Comparison of ENCODE assay signal across 8 mouse cellular contexts in genomic region chr10:83042613-83043477, GRCm38 (mm10). TPM values are rescaled to one million over a fixed set of nuclear protein-coding genes. Genes with fewer than 3 reads are reported as not detected.
DNase-seq lines count a peak whose midpoint lies in the region; ATAC-seq and TF ChIP-seq lines count a peak whose summit lies in the region.
"Had no signal": no experiment of that assay in that cellular context is flagged by ENCODE, and none has a peak within 500 bp of the region (broad histone marks: within the 10 kb centered on the region; RNA-seq: fewer than 3 reads in every experiment).

No protein-coding gene starts in this region.

- no peak for TF ChIP-seq CTCF in cortical plate, adult 2 months (IDR thresholded peaks at IDR 0.05; ENCODE audit: extremely low read depth, insufficient read depth, low read length)

- no peak overlapping the region for H3K4me3 ChIP-seq in cortical plate, adult 2 months (ENCODE audit: insufficient read depth, low read length)
- H3K4me3 ChIP-seq in forebrain, embryonic 15.5 days, result no peak overlapping the region
- no peak overlapping the region for H3K4me3 ChIP-seq in hindbrain, embryonic 14.5 days (replicated peaks; ENCODE audit: low read length)
- no peak overlapping the region for H3K4me3 ChIP-seq in limb, embryonic 15.5 days

- H3K27ac ChIP-seq in cortical plate, adult 2 months (ENCODE audit: insufficient read depth, low read length), result peak overlapping the region; percentile 82; the same call in 1 of the 2 replicates
- no peak overlapping the region; the same call in 1 of the 2 replicates for H3K27ac ChIP-seq in forebrain, embryonic 15.5 days (replicated peaks)
- H3K27ac ChIP-seq in hindbrain, embryonic 14.5 days, result peak overlapping the region; percentile 55; the same call in 1 of the 2 replicates
- H3K27ac ChIP-seq in limb, embryonic 15.5 days, result peak overlapping the region; percentile 67; the same call in 1 of the 2 replicates
- H3K27ac ChIP-seq: macrophage had no signal

- H3K9ac ChIP-seq in forebrain, embryonic 15.5 days (replicated peaks), result no peak overlapping the region
- H3K9ac ChIP-seq in hindbrain, embryonic 14.5 days, result no peak overlapping the region
- 0 out of 2 replicates have a peak overlapping the region, but pooled peaks have one; percentile 1 for H3K9ac ChIP-seq in limb, embryonic 15.5 days

- no peak for TF ChIP-seq POLR2A in cortical plate, adult 2 months (IDR thresholded peaks at IDR 0.05; ENCODE audit: extremely low read depth, insufficient read depth, low read length)

- no peaks in the 10 kb centered on the region for H3K27me3 ChIP-seq in forebrain, embryonic 15.5 days
- H3K27me3 ChIP-seq in hindbrain, embryonic 14.5 days (ENCODE audit: control insufficient read depth, insufficient read depth, low read length), result no peaks in the 10 kb centered on the region
- peaks cover 40% of the 10 kb centered on the region for H3K27me3 ChIP-seq in limb, embryonic 15.5 days

- no peak overlapping the region for H3K4me2 ChIP-seq in forebrain, embryonic 15.5 days (replicated peaks)
- H3K4me2 ChIP-seq in hindbrain, embryonic 14.5 days (replicated peaks), result no peak overlapping the region
- H3K4me2 ChIP-seq in limb, embryonic 15.5 days, result no peak overlapping the region

- H3K36me3 ChIP-seq in forebrain, embryonic 15.5 days, result no peaks in the 10 kb centered on the region
- H3K36me3 ChIP-seq in hindbrain, embryonic 14.5 days (replicated peaks; ENCODE audit: control insufficient read depth, insufficient read depth), result no peaks in the 10 kb centered on the region
- no peaks in the 10 kb centered on the region for H3K36me3 ChIP-seq in limb, embryonic 15.5 days

- H3K9me3 ChIP-seq in forebrain, embryonic 15.5 days, result no peaks in the 10 kb centered on the region
- no peaks in the 10 kb centered on the region for H3K9me3 ChIP-seq in hindbrain, embryonic 14.5 days (ENCODE audit: control insufficient read depth, low read length)
- H3K9me3 ChIP-seq in limb, embryonic 15.5 days, result no peaks in the 10 kb centered on the region

- H3K4me1 ChIP-seq in cortical plate, adult 2 months (ENCODE audit: control insufficient read depth, insufficient read depth, low read length), result no peaks in the 10 kb centered on the region
- H3K4me1 ChIP-seq in forebrain, embryonic 15.5 days, result peaks cover 16% of the 10 kb centered on the region
- peaks cover 14% of the 10 kb centered on the region for H3K4me1 ChIP-seq in hindbrain, embryonic 14.5 days (replicated peaks; ENCODE audit: control insufficient read depth, insufficient read depth, low read length)
- peaks cover 19% of the 10 kb centered on the region for H3K4me1 ChIP-seq in limb, embryonic 15.5 days

- 14% methylated on average over 10 of the region's 10 CpGs for WGBS in forebrain, embryonic 15.5 days
- 23% methylated on average over 10 of the region's 10 CpGs for WGBS in hindbrain, embryonic 14.5 days
- WGBS in limb, embryonic 15.5 days, result 23% methylated on average over 10 of the region's 10 CpGs

- ATAC-seq in forebrain, embryonic 15.5 days (replicated peaks), result 0 out of 2 replicates have a peak, but pooled peaks have one; percentile 53
- ATAC-seq in hindbrain, embryonic 14.5 days (ENCODE audit: low FRiP score), result peak; percentile 61
- peak; percentile 59 for ATAC-seq in limb, embryonic 15.5 days (ENCODE audit: insufficient number of reproducible peaks, low FRiP score, low TSS enrichment, low read depth)

- DNase-seq in hindbrain, embryonic 14.5 days (ENCODE audit: low spot score), result no peak
- no peak for DNase-seq in natural killer cell, adult 2 months (ENCODE audit: low spot score in 2 of 2)
- no peak for DNase-seq in T-cell, adult 2 months (ENCODE audit: low spot score)
- no peak for DNase-seq in yolk sac, embryonic 10.5 days (ENCODE audit: low spot score)

RNA-seq across cellular contexts. Expression of gene Chst11, which starts 57.5 kb away (rescaled TPM):
- polyA plus RNA-seq in cortical plate, adult 2 months (2012; rRNA removed), result 24.5 and 25.0 TPM in 2 replicates
- 3.1 TPM in 2 replicates for polyA plus RNA-seq in forebrain, embryonic 15.5 days (2015; fragmentation: Nextera tagmentation; extraction: Ambion mirVana)
- 5.0 and 5.4 TPM in 2 replicates for polyA plus RNA-seq in hindbrain, embryonic 14.5 days (2014; fragmentation: Nextera tagmentation; extraction: Ambion mirVana)
- polyA plus RNA-seq in limb, embryonic 15.5 days (2015; fragmentation: Nextera tagmentation; extraction: Ambion mirVana), result 3.0 and 3.7 TPM in 2 replicates
